Mouse (Mus musculus): ENCODE data around the gene Polq. TPM values are rescaled to one million over a fixed set of nuclear protein-coding genes. Genes with fewer than 3 reads are reported as not detected.

Gene Polq
- total and polyA plus RNA-seq, 3 experiments: 19.1 to 27.0 (median 23.6) TPM

- H3K79me2 ChIP-seq (replicated peaks; ENCODE audit: control insufficient read depth, extremely low read depth, insufficient read depth, poor library complexity, severe bottlenecking): peaks cover 20% of the 10 kb centered on the region
- peaks cover 4 to 49% of the 10 kb centered on the region in 2 experiments; a peak in 3 of 4 replicates for H3K4me1 ChIP-seq (ENCODE audit: control insufficient read depth in 1 of 2, insufficient read depth in 2 of 2)
- no peaks in the 10 kb centered on the region for H3K27me3 ChIP-seq (replicated peaks)
- TF ChIP-seq SIN3A (IDR thresholded peaks at IDR 0.05; ENCODE audit: low read length) (0 out of 2 replicates have a peak, but pooled peaks have one; percentile 28), MYC (IDR thresholded peaks at IDR 0.05; ENCODE audit: low read depth, low read length) (no peak), BHLHE40 (IDR thresholded peaks at IDR 0.05; ENCODE audit: low read depth, low read length) (no peak), RCOR1 (conservative IDR thresholded peaks at IDR 0.05; ENCODE audit: low read depth, low read length) (0 out of 2 replicates have a peak, but pooled peaks have one; percentile 5), UBTF (IDR thresholded peaks at IDR 0.05; ENCODE audit: low read depth, low read length) (peak; percentile 39; the same call in 1 of the 2 replicates)
- H3K9ac ChIP-seq (ENCODE audit: insufficient read depth, low read depth): peak overlapping the region; percentile 64
- DNase-seq (ENCODE audit: extremely low read depth): no peak
- dilution Hi-C loops (cut with MboI; ENCODE audit: extremely low pct_ligation_motif_present, extremely low pct_unique_long_range_greater_than_20kb, low sequenced_read_pairs): no loop called here
- no peak overlapping the region for H3K27ac ChIP-seq (ENCODE audit: insufficient read depth, low read depth)
- no peaks in the 10 kb centered on the region for H3K9me3 ChIP-seq (replicated peaks; ENCODE audit: low read length)
- peaks cover 6 to 31% of the 10 kb centered on the region in 2 experiments for H3K36me3 ChIP-seq (replicated peaks in 1 of 2; ENCODE audit: control insufficient read depth in 1 of 2, insufficient read depth in 1 of 2, low read length in 1 of 2)
- peak overlapping the region; percentile 83 for H3K4me2 ChIP-seq (ENCODE audit: insufficient read depth, low read depth, poor library complexity, severe bottlenecking)
- in situ Hi-C loops (cut with MboI; ENCODE audit: low pct_ligation_motif_present, low pct_unique_long_range_greater_than_20kb, low sequenced_read_pairs): loop anchor here (5.0 kb wide), 1 partner anchor 285 kb away; no protein-coding TSS in a partner anchor
- H3K4me3 ChIP-seq (replicated peaks in 1 of 3; ENCODE audit: low read depth in 2 of 3, low read length in 2 of 3, poor library complexity in 1 of 3): peak overlapping the region; percentile 61 to 85 (median 70)
These were observed 320 bp downstream of the Polq start for GRCm38 (mm10) chr16:37011922-37012289.

- peaks cover 20% of the 10 kb centered on the region for H3K79me2 ChIP-seq (replicated peaks; ENCODE audit: control insufficient read depth, extremely low read depth, insufficient read depth, poor library complexity, severe bottlenecking)
- peak overlapping the region; percentile 83 for H3K4me2 ChIP-seq (ENCODE audit: insufficient read depth, low read depth, poor library complexity, severe bottlenecking)
- no peak for DNase-seq (ENCODE audit: extremely low read depth)
- peaks cover 6 to 34% of the 10 kb centered on the region in 2 experiments for H3K36me3 ChIP-seq (replicated peaks in 1 of 2; ENCODE audit: control insufficient read depth in 1 of 2, insufficient read depth in 1 of 2, low read length in 1 of 2)
- dilution Hi-C loops (cut with MboI; ENCODE audit: extremely low pct_ligation_motif_present, extremely low pct_unique_long_range_greater_than_20kb, low sequenced_read_pairs): no loop called here
- no peaks in the 10 kb centered on the region for H3K27me3 ChIP-seq (replicated peaks)
- H3K27ac ChIP-seq (ENCODE audit: insufficient read depth, low read depth): no peak overlapping the region
- H3K9ac ChIP-seq (ENCODE audit: insufficient read depth, low read depth): peak overlapping the region; percentile 64
- TF ChIP-seq KAT2A (IDR thresholded peaks at IDR 0.05; ENCODE audit: insufficient replicate concordance, low read length) (no peak), TCF12 (IDR thresholded peaks at IDR 0.05; ENCODE audit: low read depth, low read length) (no peak), HCFC1 (IDR thresholded peaks at IDR 0.05; ENCODE audit: low read depth, low read length) (no peak), POLR2AphosphoS2 (IDR thresholded peaks at IDR 0.05; ENCODE audit: low read depth, low read length) (no peak)
- H3K4me1 ChIP-seq (ENCODE audit: control insufficient read depth in 1 of 2, insufficient read depth in 2 of 2): peaks cover 4 to 49% of the 10 kb centered on the region in 2 experiments; a peak in 3 of 4 replicates
- peak overlapping the region; percentile 61 to 85 (median 70) for H3K4me3 ChIP-seq (replicated peaks in 1 of 3; ENCODE audit: low read depth in 2 of 3, low read length in 2 of 3, poor library complexity in 1 of 3)
- in situ Hi-C loops (cut with MboI; ENCODE audit: low pct_ligation_motif_present, low pct_unique_long_range_greater_than_20kb, low sequenced_read_pairs): loop anchor here (5.0 kb wide), 1 partner anchor 285 kb away; no protein-coding TSS in a partner anchor
- H3K9me3 ChIP-seq (replicated peaks; ENCODE audit: low read length): no peaks in the 10 kb centered on the region
These were observed 750 bp downstream of the Polq start for GRCm38 (mm10) chr16:37012336-37012735.

GRCm38 (mm10) chr16:37027581-37027980 is 16.0 kb downstream of the Polq start:
- H3K27ac ChIP-seq (ENCODE audit: insufficient read depth, low read depth): no peak overlapping the region
- H3K4me2 ChIP-seq (ENCODE audit: insufficient read depth, low read depth, poor library complexity, severe bottlenecking): no peak overlapping the region
- no peaks in the 10 kb centered on the region for H3K4me1 ChIP-seq (ENCODE audit: control insufficient read depth in 1 of 2, insufficient read depth in 2 of 2)
- no peak for DNase-seq (ENCODE audit: extremely low read depth)
- H3K9ac ChIP-seq (ENCODE audit: insufficient read depth, low read depth): no peak overlapping the region
- TF ChIP-seq SIN3A (IDR thresholded peaks at IDR 0.05; ENCODE audit: low read length) (no peak), MXI1 (IDR thresholded peaks at IDR 0.05; ENCODE audit: low read depth, low read length) (no peak), RAD21 (IDR thresholded peaks at IDR 0.05; ENCODE audit: low read depth, low read length) (no peak), PAX5 (IDR thresholded peaks at IDR 0.05; ENCODE audit: low read length) (no peak), IRF4 (IDR thresholded peaks at IDR 0.05; ENCODE audit: low read depth, low read length) (no peak), KAT2A (IDR thresholded peaks at IDR 0.05; ENCODE audit: insufficient replicate concordance, low read length) (no peak), MAZ (IDR thresholded peaks at IDR 0.05; ENCODE audit: low read depth, low read length) (no peak), BHLHE40 (IDR thresholded peaks at IDR 0.05; ENCODE audit: low read depth, low read length) (no peak), ETS1 (conservative IDR thresholded peaks at IDR 0.05; ENCODE audit: low read depth, low read length) (no peak), TBP (conservative IDR thresholded peaks at IDR 0.05; ENCODE audit: low read depth, low read length) (no peak), MAX (IDR thresholded peaks at IDR 0.05; ENCODE audit: low read length) (no peak), CTCF (conservative IDR thresholded peaks at IDR 0.05 in 1 of 2, IDR thresholded peaks at IDR 0.05 in 1 of 2; ENCODE audit: low read depth in 2 of 2, low read length in 2 of 2) (no peak), NRF1 (IDR thresholded peaks at IDR 0.05; ENCODE audit: low read depth, low read length) (no peak), HCFC1 (IDR thresholded peaks at IDR 0.05; ENCODE audit: low read depth, low read length) (no peak), JUN (IDR thresholded peaks at IDR 0.05; ENCODE audit: insufficient read depth, low read depth, low read length) (no peak), E2F4 (IDR thresholded peaks at IDR 0.05; ENCODE audit: insufficient replicate concordance, low read depth, low read length) (no peak), POLR2AphosphoS2 (IDR thresholded peaks at IDR 0.05; ENCODE audit: low read depth, low read length) (no peak), CHD1 (IDR thresholded peaks at IDR 0.05; ENCODE audit: low read depth, low read length) (no peak), ZC3H11A (IDR thresholded peaks at IDR 0.05; ENCODE audit: low read depth, low read length) (no peak)
- dilution Hi-C loops (cut with MboI; ENCODE audit: extremely low pct_ligation_motif_present, extremely low pct_unique_long_range_greater_than_20kb, low sequenced_read_pairs) (no loop called here), in situ Hi-C loops (cut with MboI; ENCODE audit: low pct_ligation_motif_present, low pct_unique_long_range_greater_than_20kb, low sequenced_read_pairs) (no loop called here)
- peaks cover 22 to 56% of the 10 kb centered on the region in 2 experiments for H3K36me3 ChIP-seq (replicated peaks in 1 of 2; ENCODE audit: control insufficient read depth in 1 of 2, insufficient read depth in 1 of 2, low read length in 1 of 2)
- H3K27me3 ChIP-seq (replicated peaks): no peaks in the 10 kb centered on the region
- no peaks in the 10 kb centered on the region for H3K79me2 ChIP-seq (replicated peaks; ENCODE audit: control insufficient read depth, extremely low read depth, insufficient read depth, poor library complexity, severe bottlenecking)
- H3K4me3 ChIP-seq (replicated peaks in 1 of 3; ENCODE audit: low read depth in 2 of 3, low read length in 2 of 3, poor library complexity in 1 of 3): no peak overlapping the region
- H3K9me3 ChIP-seq (replicated peaks; ENCODE audit: low read length): no peaks in the 10 kb centered on the region

Data from CH12.LX (cell line).